Mouse (Mus musculus) midbrain, embryonic 14.5 days (tissue): ENCODE data around the gene Git1. TPM values are rescaled to one million over a fixed set of nuclear protein-coding genes. Genes with fewer than 3 reads are reported as not detected.

Source experiments
- ATAC-seq: fragments of 200-750 bp; cut with Nextera tagmentation; 2 replicates; pipeline ENCODE4 v1.8.0; 2017; ENCODE audit warnings: moderate number of reproducible peaks, moderate library complexity; ENCODE audit not compliant: low FRiP score, low TSS enrichment
- DNase-seq: peaks from one replicate; pipeline ENCODE4 v3.0.0-alpha.2; 2015
- H3K27ac ChIP-seq: fragments of 300-500 bp; sonication (generic); replicated peaks from 2 replicates; pipeline ENCODE4 v1.5.1; 2014; ENCODE audit warnings: mild to moderate bottlenecking, low read depth, low read length, moderate library complexity
- H3K27me3 ChIP-seq: fragments of 300-500 bp; sonication (generic); 2 replicates; pipeline ENCODE4 v1.6.1; 2014; ENCODE audit warnings: low read length, control low read depth, mixed read lengths; ENCODE audit not compliant: control insufficient read depth, insufficient read depth
- H3K36me3 ChIP-seq: fragments of 300-500 bp; sonication (generic); 2 replicates; pipeline ENCODE4 v1.6.1; 2014; ENCODE audit warnings: low read length, control low read depth; ENCODE audit not compliant: control insufficient read depth, insufficient read depth
- H3K4me1 ChIP-seq: fragments of 300-500 bp; sonication (generic); 2 replicates; pipeline ENCODE4 v1.6.1; 2014; ENCODE audit warnings: mild to moderate bottlenecking, antibody characterized with exemption, low read length, control low read depth; ENCODE audit not compliant: control insufficient read depth, insufficient read depth
- H3K4me2 ChIP-seq: fragments of 300-500 bp; sonication (generic); 2 replicates; pipeline ENCODE4 v1.6.1; 2014; ENCODE audit warnings: mild to moderate bottlenecking, low read length, moderate library complexity
- H3K4me3 ChIP-seq: fragments of 300-500 bp; sonication (generic); replicated peaks from 2 replicates; pipeline ENCODE4 v1.5.1; 2014; ENCODE audit warnings: low read depth, low read length
- H3K9ac ChIP-seq: fragments of 300-500 bp; sonication (generic); replicated peaks from 2 replicates; pipeline ENCODE4 v1.6.1; 2014; ENCODE audit warnings: mild to moderate bottlenecking, low read length, moderate library complexity
- H3K9me3 ChIP-seq: fragments of 300-500 bp; sonication (generic); 2 replicates; pipeline ENCODE4 v1.6.1; 2016; ENCODE audit warnings: low read length, control low read depth, mixed read lengths; ENCODE audit not compliant: control insufficient read depth
- WGBS: fragments of 180-500 bp; shearing (Covaris S2); extraction: QIAGEN DNeasy Blood & Tissue Kit; methylation state at CpG from one replicate; pipeline ENCODE4 v1.1.7; 2014; 5-methylcytosine and 5-hydroxymethylcytosine counted together
- polyA plus RNA-seq: library from polyadenylated mRNA; unstranded; fragments of >200 nt; fragmentation: Nextera tagmentation; extraction: Ambion mirVana; gene quantifications from 2 replicates; pipeline ENCODE4 v1.2.1, GENCODE M21; 2014

Git1 gene
- polyA plus RNA-seq, 1 experiment from 2014 or later, result 25.1 TPM

DNA sequence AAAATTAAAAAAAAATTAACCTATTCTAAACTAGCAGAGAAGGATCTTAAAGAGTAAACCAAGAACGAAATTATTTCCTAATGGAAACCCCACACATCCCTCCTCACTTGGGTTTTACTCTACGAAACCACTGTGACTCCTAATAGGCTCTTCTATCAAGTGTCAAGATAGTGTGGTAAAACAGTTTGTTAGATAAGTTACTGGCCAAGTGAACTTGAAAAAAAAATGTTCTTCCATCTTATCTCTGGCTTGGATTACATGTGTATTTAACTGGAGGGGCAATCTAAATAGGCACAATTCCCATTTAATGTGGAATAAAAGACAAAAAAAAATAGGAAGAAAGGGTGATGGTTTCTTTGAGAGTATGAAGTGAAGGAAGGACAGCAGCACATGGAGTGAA lies 37.5 kb downstream of the Git1 start:
- Histone ChIP-seq H3K27me3 (no peaks in the 10 kb centered on the region), H3K4me3 (no peak overlapping the region), H3K9me3 (no peaks in the 10 kb centered on the region), H3K27ac (no peak overlapping the region), H3K36me3 (peaks cover 12% of the 10 kb centered on the region; the same call in 1 of the 2 replicates), H3K9ac (no peak overlapping the region), H3K4me1 (no peaks in the 10 kb centered on the region), H3K4me2 (no peak overlapping the region)
- ATAC-seq (no peak), DNase-seq (no peak)
- 93% methylated on average over 2 of the region's 2 CpGs for WGBS

DNA sequence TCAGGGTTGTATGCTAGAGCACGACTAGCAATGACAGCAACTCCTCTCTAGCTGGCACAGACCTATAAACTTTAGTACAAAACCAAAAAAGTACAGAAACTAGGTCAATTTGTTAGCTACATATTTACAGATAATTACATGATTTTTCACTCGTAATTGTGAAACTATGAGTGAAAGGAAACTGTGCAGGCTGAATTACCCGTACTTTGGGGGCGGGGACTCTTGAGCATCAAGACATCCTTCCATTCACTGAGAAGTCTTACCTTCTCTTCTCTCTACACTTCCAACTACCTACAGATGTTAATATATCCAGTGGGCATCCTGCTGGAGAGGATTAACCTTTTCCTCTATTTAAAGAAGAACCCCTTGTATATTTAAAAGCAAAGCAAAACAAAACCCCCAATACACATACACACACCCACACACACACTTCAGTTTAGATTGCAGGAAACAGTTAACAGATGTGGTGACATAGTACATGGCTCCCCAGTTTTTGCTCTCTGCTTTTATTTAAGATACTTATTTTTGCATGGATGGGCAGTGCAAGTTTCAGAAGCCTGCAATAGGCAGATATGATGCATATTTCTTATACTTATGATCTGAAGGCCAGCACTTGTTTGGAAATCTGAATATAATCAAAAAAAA lies 39.0 kb downstream of the Git1 start:
- Histone ChIP-seq H3K27ac (no peak overlapping the region), H3K9me3 (no peaks in the 10 kb centered on the region), H3K27me3 (no peaks in the 10 kb centered on the region), H3K4me1 (no peaks in the 10 kb centered on the region), H3K4me3 (no peak overlapping the region), H3K9ac (no peak overlapping the region), H3K4me2 (no peak overlapping the region), H3K36me3 (peaks cover 22% of the 10 kb centered on the region)
- WGBS, result 94% methylated on average over 4 of the region's 4 CpGs
- DNase-seq (no peak), ATAC-seq (no peak)

DNA sequence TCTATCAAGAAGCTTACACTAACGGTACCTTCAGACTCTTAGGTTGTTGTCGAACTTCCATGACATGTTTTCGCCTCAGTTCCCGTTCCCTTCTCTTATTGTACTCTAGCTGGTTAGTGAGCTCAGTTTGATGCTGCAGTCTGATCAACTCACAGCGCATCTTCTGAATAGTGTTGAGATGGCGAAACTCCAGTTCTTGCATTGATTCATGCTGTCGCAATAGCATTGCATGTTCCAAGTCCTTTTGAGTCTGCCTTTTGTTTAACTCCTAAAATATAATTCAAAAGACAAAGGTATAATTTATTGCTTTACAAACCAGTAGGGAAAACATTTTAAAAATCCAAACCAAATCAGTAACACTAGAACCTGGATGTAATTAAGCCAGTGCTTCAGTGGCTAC lies 51.9 kb downstream of the Git1 start:
- Histone ChIP-seq H3K36me3 (peaks cover 86% of the 10 kb centered on the region), H3K9ac (no peak overlapping the region), H3K4me1 (no peaks in the 10 kb centered on the region), H3K27me3 (no peaks in the 10 kb centered on the region), H3K4me2 (no peak overlapping the region), H3K27ac (no peak overlapping the region), H3K4me3 (no peak overlapping the region), H3K9me3 (no peaks in the 10 kb centered on the region)
- ATAC-seq (no peak), DNase-seq (no peak)
- WGBS, result 96% methylated on average over 7 of the region's 7 CpGs

Other genes with a start within 250 kb of the Git1 start
- 0.26 and 0.32 TPM in 2 replicates for gene Coro6, start 31.2 kb upstream of the Git1 start, polyA plus RNA-seq
- 42.6 and 43.7 TPM in 2 replicates for gene Ankrd13b, start 3.9 kb upstream of the Git1 start, polyA plus RNA-seq
- 1.8 and 2.0 TPM in 2 replicates for gene Abhd15, start 21.6 kb downstream of the Git1 start, polyA plus RNA-seq
- 11.7 and 12.0 TPM in 2 replicates for gene Trp53i13, start 22.4 kb downstream of the Git1 start, polyA plus RNA-seq
- not detected in 2 replicates for gene Gm10392, start 25.6 kb downstream of the Git1 start, polyA plus RNA-seq
- gene Taok1, start 114.3 kb downstream of the Git1 start, polyA plus RNA-seq, result 37.0 and 37.5 TPM in 2 replicates
- 6.2 and 6.8 TPM in 2 replicates for gene Nufip2, start 192.6 kb downstream of the Git1 start, polyA plus RNA-seq
- 0.41 and 0.69 TPM in 2 replicates for gene Cryba1, start 231.7 kb downstream of the Git1 start, polyA plus RNA-seq